In genomic region chr19:32030430-32030829, GRCm38 (mm10) we compare ENCODE assay signal across 9 mouse cellular contexts.
DNase-seq lines count a peak whose midpoint lies in the region; ATAC-seq lines count a peak whose summit lies in the region.
"Had no signal": no experiment of that assay in that cellular context is flagged by ENCODE, and none has a peak within 500 bp of the region (broad histone marks: within the 10 kb centered on the region; RNA-seq: fewer than 3 reads in every experiment).

No protein-coding gene starts in this region.

- 3% methylated on average over 1 of the region's 1 CpGs for WGBS in hindbrain, embryonic 16.5 days

- no peaks in the 10 kb centered on the region for H3K27me3 ChIP-seq in hindbrain, embryonic 16.5 days (replicated peaks; ENCODE audit: control insufficient read depth, insufficient read depth, low read length)
- H3K27me3 ChIP-seq: limb, embryonic 12.5 days had no signal

- H3K4me3 ChIP-seq in hindbrain, embryonic 16.5 days (ENCODE audit: low read length): no peak overlapping the region
- H3K4me3 ChIP-seq: limb, embryonic 12.5 days had no signal

- H3K9me3 ChIP-seq in hindbrain, embryonic 16.5 days (ENCODE audit: control insufficient read depth, low read length): no peaks in the 10 kb centered on the region
- H3K9me3 ChIP-seq: limb, embryonic 12.5 days had no signal

- H3K36me3 ChIP-seq in hindbrain, embryonic 16.5 days (ENCODE audit: control insufficient read depth, insufficient read depth, low read length): no peaks in the 10 kb centered on the region
- H3K36me3 ChIP-seq: limb, embryonic 12.5 days had no signal

- H3K27ac ChIP-seq in hindbrain, embryonic 16.5 days (ENCODE audit: low read depth, low read length): no peak overlapping the region
- H3K27ac ChIP-seq: limb, embryonic 12.5 days had no signal

- H3K4me2 ChIP-seq in hindbrain, embryonic 16.5 days (ENCODE audit: low read length): no peak overlapping the region
- H3K4me2 ChIP-seq: limb, embryonic 12.5 days had no signal

- peak; percentile 48 to 71 for DNase-seq in heart, adult 18-20 months
- no peak for DNase-seq in heart, postnatal 25 days (ENCODE audit: low spot score)
- peak; percentile 70 for DNase-seq in thymus, postnatal 0 days (ENCODE audit: low spot score)
- no peak for DNase-seq in thymus, adult 18-20 months
- peak; percentile 64 for DNase-seq in embryo, embryonic 10 days (ENCODE audit: low spot score)
- DNase-seq in lung, postnatal 36 days: peak; percentile 87
- DNase-seq in telencephalon, adult 2 months (ENCODE audit: low read depth, low spot score): peak; percentile 40

- ATAC-seq in hindbrain, embryonic 16.5 days: peak; percentile 60; the same call in 1 of the 2 replicates

- no peaks in the 10 kb centered on the region for H3K4me1 ChIP-seq in hindbrain, embryonic 16.5 days (ENCODE audit: control insufficient read depth, insufficient read depth, low read depth, low read length)
- H3K4me1 ChIP-seq: limb, embryonic 12.5 days had no signal

- no peak overlapping the region for H3K9ac ChIP-seq in hindbrain, embryonic 16.5 days (ENCODE audit: low read depth, low read length)
- H3K9ac ChIP-seq: limb, embryonic 12.5 days had no signal

- intact Hi-C loops in heart, postnatal 25 days (cut with DNase I): loop anchor here (5.0 kb wide), 2 partner anchors 137 to 457 kb away; partner anchors contain the start of gene Minpp1

Comparison
In these comparisons a context has a peak if more than half of its experiments do, and no peak if none do; other contexts are left out.
1. DNase-seq: peak in heart, adult 18-20 months (2 of 2), thymus, postnatal 0 days (single experiment), embryo, embryonic 10 days (single experiment), lung, postnatal 36 days (single experiment) and telencephalon, adult 2 months (single experiment); none in heart, postnatal 25 days (single experiment) and thymus, adult 18-20 months (0 of 2).